Mouse (Mus musculus): Measurements from ENCODE around the gene Sema4d.

DNA sequence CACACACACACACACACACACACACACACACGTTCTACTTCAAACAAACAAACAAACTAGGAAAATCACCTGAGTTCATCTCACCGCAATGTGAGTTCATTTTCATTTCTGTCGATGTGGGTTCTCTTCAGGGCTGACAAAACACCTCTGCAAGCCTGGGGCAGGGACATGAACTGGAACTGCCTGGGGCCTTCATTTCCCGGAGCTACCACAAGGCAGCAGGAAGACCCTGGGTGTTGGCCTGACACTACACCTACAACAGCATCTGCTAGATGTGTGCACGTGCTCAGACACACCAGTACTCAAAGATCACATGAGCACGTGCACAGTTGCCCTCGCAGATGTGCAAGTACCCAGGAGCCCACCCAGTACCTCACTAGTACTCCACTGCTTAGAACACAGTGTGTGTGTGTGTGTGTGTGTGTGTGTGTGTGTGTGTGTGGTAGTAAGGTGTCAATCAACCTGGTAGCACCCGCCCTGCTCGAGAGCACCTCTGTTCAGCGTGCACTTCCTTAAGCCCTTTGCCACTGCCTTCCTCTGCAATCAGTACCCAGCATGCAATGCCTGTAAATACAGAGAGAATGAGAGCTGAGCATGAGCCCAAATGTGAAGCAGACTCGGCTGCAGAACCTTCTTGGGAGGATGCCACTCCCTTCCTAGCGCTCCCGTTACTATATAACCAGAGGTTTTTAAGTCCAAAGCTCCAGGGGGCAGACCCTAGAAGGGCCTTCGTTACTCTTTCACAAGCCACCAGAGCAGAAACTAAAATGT, 25.4 kb downstream of the Sema4d start:
- TF ChIP-seq HCFC1 (IDR thresholded peaks at IDR 0.05; ENCODE audit: borderline replicate concordance, insufficient read depth, low read length) (no peak), CHD2 (IDR thresholded peaks at IDR 0.05; ENCODE audit: low read depth, low read length) (no peak), ZNF384 (IDR thresholded peaks at IDR 0.05; ENCODE audit: low read depth, low read length) (no peak)
